Mouse (Mus musculus) activated CD4-positive, CD25-positive, alpha-beta regulatory T cell, adult 4 months (primary cell): Measurements from ENCODE around the gene Pcdh11x. TPM values are rescaled to one million over a fixed set of nuclear protein-coding genes. Genes with fewer than 3 reads are reported as not detected.
"Not testable (repeated sequence)": the region's sequence is repeated elsewhere in the genome, so short reads cannot be mapped to it uniquely, and the experiment has no call there.

Experiments used
- ATAC-seq: one replicate; pipeline ENCODE4 v1.8.0; 2017
- polyA plus RNA-seq, 2 experiments: library from polyadenylated mRNA; unstranded; fragments of 100-300 nt; shearing (Covaris generic); gene quantifications; one replicate each; pipeline ENCODE4 v1.2.1; 2017

Pcdh11x gene
- polyA plus RNA-seq, result under 1 TPM in 1 of 2 experiments, not detected in 1; 0.21 TPM

- no peak for ATAC-seq
These were observed at the start of gene Pcdh11x for GRCm38 (mm10) chrX:120290011-120290899. TSS of gene Pcdh11x (plus strand) at chrX:120290259.

GRCm38 (mm10) chrX:120260089-120260488 lies 30.0 kb upstream of the Pcdh11x start:
- ATAC-seq, result no peak

DNA sequence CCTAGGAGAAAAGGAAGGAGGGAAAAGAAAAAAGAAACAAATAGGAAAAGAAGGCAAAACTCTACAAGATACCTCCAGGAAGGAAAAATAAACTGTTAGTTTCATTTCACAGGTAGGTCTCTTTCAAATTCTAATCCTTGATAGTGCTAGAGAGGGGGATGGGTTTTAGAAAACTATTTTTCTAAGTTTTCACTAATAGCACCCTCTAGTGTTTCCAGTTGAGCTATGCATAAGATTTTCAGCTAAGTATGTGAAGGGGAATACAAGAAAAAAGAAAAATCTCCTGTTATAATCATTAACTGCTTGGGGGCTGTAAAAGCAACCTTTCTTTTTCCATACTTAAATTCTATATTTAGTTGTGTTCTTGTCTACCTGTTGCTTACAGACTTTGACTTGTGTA lies 4.5 kb upstream of the Pcdh11x start:
- ATAC-seq, result no peak

DNA sequence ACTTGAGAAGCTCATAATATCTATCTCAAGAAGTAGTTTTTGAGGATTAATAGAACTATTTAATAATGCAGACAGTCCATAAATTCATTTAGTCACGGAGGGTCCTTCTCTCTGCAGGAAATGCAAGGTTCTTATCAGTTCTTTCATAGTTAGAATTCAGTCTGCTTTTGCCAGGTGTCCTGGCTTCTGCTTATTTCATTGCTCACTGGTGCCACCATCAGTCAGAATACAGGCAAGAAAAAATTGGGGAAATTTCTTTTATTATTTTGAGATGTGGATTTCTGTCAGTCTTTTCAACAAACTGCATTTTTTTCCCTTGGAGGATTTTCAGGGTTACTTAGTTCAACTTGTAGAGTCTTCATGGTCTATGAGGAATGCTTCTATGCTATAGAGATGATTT lies 2.6 kb upstream of the Pcdh11x start:
- ATAC-seq, result no peak

GRCm38 (mm10) chrX:120290900-120291280 lies 831 bp downstream of the Pcdh11x start:
- no peak for ATAC-seq

DNA sequence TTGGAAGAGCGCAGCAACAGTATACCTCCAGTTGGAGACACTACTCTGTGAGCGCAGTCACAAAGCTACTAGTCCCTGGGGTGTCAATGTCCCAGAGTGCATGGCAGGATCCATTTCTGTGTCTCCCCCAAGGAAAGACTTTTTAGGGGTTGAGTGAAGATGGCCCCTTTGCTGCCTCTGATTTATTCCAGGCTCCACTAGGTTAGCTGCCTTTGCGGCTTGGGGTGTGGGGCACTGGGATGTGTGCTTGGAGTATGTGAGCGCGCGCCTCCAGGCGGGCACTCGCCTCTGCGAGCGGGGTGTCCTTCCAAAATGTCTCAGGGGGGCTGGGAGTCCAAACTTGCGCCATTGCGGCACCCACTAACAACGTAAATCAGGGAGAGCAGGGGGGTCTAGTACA lies 1.6 kb downstream of the Pcdh11x start:
- ATAC-seq, result no peak

GRCm38 (mm10) chrX:120292832-120293750 lies 3.0 kb downstream of the Pcdh11x start:
- ATAC-seq, result no peak

GRCm38 (mm10) chrX:120301469-120302175 lies 11.6 kb downstream of the Pcdh11x start:
- ATAC-seq, result no peak

DNA sequence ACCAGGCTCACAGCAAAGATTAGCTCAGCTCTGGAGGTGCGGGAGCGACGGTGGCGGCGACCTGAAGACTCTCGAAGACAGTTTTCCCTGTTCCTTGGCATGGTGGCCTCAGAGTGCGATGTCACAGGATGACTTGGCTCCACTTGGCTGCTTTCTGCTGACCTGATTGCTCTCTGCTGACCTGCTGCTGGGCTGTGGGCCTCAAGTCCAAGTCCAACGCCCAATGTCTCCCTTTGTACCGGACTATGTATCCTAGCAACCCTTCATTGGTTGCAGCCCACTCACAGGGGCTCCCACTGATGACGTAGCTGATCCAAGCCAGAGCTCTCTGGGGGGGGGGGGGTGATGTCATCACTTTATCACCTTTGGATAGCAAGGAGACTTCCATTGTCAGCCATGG lies 22.9 kb downstream of the Pcdh11x start, which contains the start of gene H2afb3:
Gene H2afb3, minus strand, starts transcription at position 101 of the 400 bp plus-strand sequence.
- ATAC-seq, result not testable (repeated sequence)

- no peak for ATAC-seq
These were observed 176.2 kb downstream of the Pcdh11x start for GRCm38 (mm10) chrX:120466225-120466624.

DNA sequence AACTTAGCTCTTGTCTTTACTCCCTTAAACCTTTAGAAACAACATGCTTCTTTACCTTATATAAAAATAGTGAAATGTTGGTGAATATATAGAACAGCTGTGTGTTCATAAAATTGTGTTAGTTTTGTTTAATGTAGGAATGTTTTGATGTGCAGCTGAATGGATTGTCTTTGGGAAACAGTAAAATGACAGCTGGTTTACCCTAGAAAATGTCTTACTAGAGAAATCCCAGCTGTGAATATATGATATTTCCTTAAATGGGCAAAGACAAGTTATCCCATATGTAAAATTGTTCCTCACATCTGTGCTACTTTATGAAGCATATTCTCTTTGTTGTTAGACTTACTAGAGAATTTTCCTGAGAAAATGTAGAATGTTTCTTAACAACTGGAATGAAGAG lies 196.4 kb downstream of the Pcdh11x start:
- no peak for ATAC-seq

GRCm38 (mm10) chrX:120524986-120525385 lies 234.9 kb downstream of the Pcdh11x start:
- ATAC-seq, result no peak

- no peak for ATAC-seq
These were observed 309.2 kb downstream of the Pcdh11x start for GRCm38 (mm10) chrX:120599309-120599708.

DNA sequence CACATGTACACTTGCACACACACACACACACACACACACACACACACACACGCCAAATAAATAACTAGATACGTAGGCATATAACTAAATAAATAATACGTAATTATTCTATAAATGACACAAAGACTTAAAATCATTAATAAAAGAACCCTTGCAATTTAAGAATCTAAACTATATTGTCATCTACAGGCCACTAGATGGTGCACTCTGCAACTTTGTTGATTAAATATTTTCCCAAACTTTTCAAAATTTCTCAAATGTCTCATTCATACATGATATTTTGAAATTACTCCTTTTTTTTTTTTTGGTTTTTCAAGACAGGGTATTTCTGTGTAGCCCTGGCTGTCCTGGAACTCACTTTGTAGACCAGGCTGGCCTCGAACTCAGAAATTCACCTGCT lies 328.4 kb downstream of the Pcdh11x start:
- no peak for ATAC-seq

- ATAC-seq, result not testable (repeated sequence)
These were observed 380.2 kb downstream of the Pcdh11x start for GRCm38 (mm10) chrX:120670236-120670635.

DNA sequence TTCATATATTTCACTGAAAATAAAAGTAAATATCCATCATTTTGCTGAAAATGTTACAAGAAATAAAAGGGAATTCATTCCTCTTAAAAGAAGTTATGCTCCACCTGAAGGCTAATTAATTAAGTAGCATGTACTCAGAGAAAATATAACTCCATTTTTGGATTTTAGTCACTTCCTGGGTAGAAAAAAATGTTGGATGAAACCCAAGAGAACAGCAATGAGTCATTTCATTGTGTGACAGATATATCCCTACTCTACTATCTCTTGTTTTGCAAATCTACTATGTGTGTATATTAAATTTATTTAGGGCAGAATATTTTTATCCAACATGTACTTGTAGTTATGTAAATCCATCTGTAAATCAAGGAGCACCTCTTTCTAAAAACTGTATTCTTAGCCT lies 444.1 kb downstream of the Pcdh11x start:
- no peak for ATAC-seq

DNA sequence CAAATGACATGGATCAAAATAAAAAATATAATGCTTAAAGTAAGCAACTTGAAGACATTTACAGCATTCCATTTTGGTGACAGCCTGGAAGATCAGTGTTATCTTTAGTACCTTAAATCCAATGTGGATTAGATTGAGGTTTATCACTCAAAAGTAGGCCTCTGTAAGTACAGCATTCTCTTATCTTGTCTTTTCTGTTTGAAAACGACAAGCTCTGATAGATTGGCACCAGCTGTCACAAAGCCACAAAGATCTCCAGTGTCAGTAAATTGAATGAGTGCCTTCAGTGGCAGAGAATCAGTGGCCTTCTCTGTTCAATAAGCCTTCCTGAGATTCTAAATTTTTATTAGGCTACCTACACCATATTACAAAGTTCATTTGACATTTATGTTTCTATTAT lies 445.7 kb downstream of the Pcdh11x start:
- ATAC-seq, result no peak

GRCm38 (mm10) chrX:120944556-120944955 lies 654.5 kb downstream of the Pcdh11x start:
- no peak for ATAC-seq
